Mouse (Mus musculus) T-helper 17 cell (primary cell): ENCODE measurements around the gene Gpr152.

ENCODE experiments used
- in situ Hi-C, 2 experiments: fragments of 300-600 bp; cut with MboI, MseI; formaldehyde crosslinking; loops; 1 replicate in 1 of 2; 2 replicates in 1 of 2; pipeline ENCODE4 v1.15.1; 2025; ENCODE audit warnings: high pct_unique_total_duplicates in 2 of 2

The Gpr152 gene

GRCm38 (mm10) chr19:4194776-4195650, 55.4 kb downstream of the Gpr152 start:
- in situ Hi-C loops, result no loop called here
